In genomic region chr4:148417559-148417958, GRCm38 (mm10) we compare ENCODE assay signal across 19 mouse cellular contexts. TPM values are rescaled to one million over a fixed set of nuclear protein-coding genes. Genes with fewer than 3 reads are reported as not detected.
A peak's percentile ranks its signal among the peaks of the same experiment; 100 is the strongest.
DNase-seq lines count a peak whose midpoint lies in the region; ATAC-seq lines count a peak whose summit lies in the region.
"Had no signal": no experiment of that assay in that cellular context is flagged by ENCODE, and none has a peak within 500 bp of the region (broad histone marks: within the 10 kb centered on the region; RNA-seq: fewer than 3 reads in every experiment).

No protein-coding gene starts in this region.

- no peak overlapping the region for H3K9ac ChIP-seq in forebrain, embryonic 15.5 days (replicated peaks)
- no peak overlapping the region; the same call in 1 of the 2 replicates for H3K9ac ChIP-seq in liver, embryonic 12.5 days
- H3K9ac ChIP-seq in midbrain, embryonic 12.5 days (replicated peaks): peak overlapping the region; percentile 12; the same call in 1 of the 2 replicates
- no peak overlapping the region for H3K9ac ChIP-seq in neural tube, embryonic 15.5 days (replicated peaks)
- H3K9ac ChIP-seq: heart, embryonic 13.5 days; lung, embryonic 15.5 days had no signal

- no peaks in the 10 kb centered on the region for H3K36me3 ChIP-seq in forebrain, embryonic 10.5 days (replicated peaks)
- no peaks in the 10 kb centered on the region for H3K36me3 ChIP-seq in forebrain, embryonic 15.5 days
- H3K36me3 ChIP-seq in liver, embryonic 12.5 days: no peaks in the 10 kb centered on the region
- H3K36me3 ChIP-seq in midbrain, embryonic 12.5 days: no peaks in the 10 kb centered on the region
- H3K36me3 ChIP-seq in neural tube, embryonic 15.5 days: no peaks in the 10 kb centered on the region
- H3K36me3 ChIP-seq: G1E; heart, embryonic 13.5 days; lung, embryonic 15.5 days had no signal

- H3K27ac ChIP-seq in forebrain, embryonic 10.5 days: peak overlapping the region; percentile 45; the same call in 1 of the 2 replicates
- H3K27ac ChIP-seq in forebrain, embryonic 15.5 days (replicated peaks): no peak overlapping the region
- H3K27ac ChIP-seq in liver, embryonic 12.5 days: peak overlapping the region; percentile 73
- peak overlapping the region; percentile 58 for H3K27ac ChIP-seq in midbrain, embryonic 12.5 days (replicated peaks)
- peak overlapping the region; percentile 75 for H3K27ac ChIP-seq in neural tube, embryonic 15.5 days (replicated peaks)
- H3K27ac ChIP-seq: gastrocnemius, adult 2 months; heart, embryonic 13.5 days; left cerebral cortex, adult 2 months; lung, embryonic 15.5 days had no signal

- no peak overlapping the region for H3K4me3 ChIP-seq in forebrain, embryonic 10.5 days
- no peak overlapping the region for H3K4me3 ChIP-seq in forebrain, embryonic 15.5 days
- no peak overlapping the region for H3K4me3 ChIP-seq in liver, embryonic 12.5 days
- no peak overlapping the region for H3K4me3 ChIP-seq in midbrain, embryonic 12.5 days
- H3K4me3 ChIP-seq in neural tube, embryonic 15.5 days (replicated peaks): no peak overlapping the region
- H3K4me3 ChIP-seq: gastrocnemius, adult 2 months; heart, embryonic 13.5 days; left cerebral cortex, adult 2 months; lung, embryonic 15.5 days had no signal

- peaks cover 45% of the 10 kb centered on the region for H3K4me1 ChIP-seq in forebrain, embryonic 10.5 days
- H3K4me1 ChIP-seq in forebrain, embryonic 15.5 days: peaks cover 17% of the 10 kb centered on the region
- peaks cover 30% of the 10 kb centered on the region for H3K4me1 ChIP-seq in liver, embryonic 12.5 days
- H3K4me1 ChIP-seq in midbrain, embryonic 12.5 days: peaks cover 21% of the 10 kb centered on the region
- H3K4me1 ChIP-seq in neural tube, embryonic 15.5 days: peaks cover 38% of the 10 kb centered on the region
- H3K4me1 ChIP-seq: lung, embryonic 15.5 days had no signal

- 53% methylated on average over 6 of the region's 6 CpGs for WGBS in forebrain, embryonic 10.5 days
- 40% methylated on average over 6 of the region's 6 CpGs for WGBS in forebrain, embryonic 15.5 days
- 51% methylated on average over 6 of the region's 6 CpGs for WGBS in liver, embryonic 12.5 days (ENCODE audit: insufficient replicate concordance)
- 31% methylated on average over 6 of the region's 6 CpGs for WGBS in midbrain, embryonic 12.5 days
- WGBS in neural tube, embryonic 15.5 days: 21% methylated on average over 6 of the region's 6 CpGs

- no peak for ATAC-seq in forebrain, embryonic 15.5 days (replicated peaks)
- ATAC-seq in liver, embryonic 12.5 days: peak; percentile 31
- ATAC-seq in midbrain, embryonic 12.5 days (ENCODE audit: low FRiP score, low read depth): no peak
- peak; percentile 40 for ATAC-seq in neural tube, embryonic 15.5 days (ENCODE audit: low FRiP score)
- ATAC-seq: CD4-positive, CD25-positive, alpha-beta regulatory T cell, adult 4 months; intestine, postnatal 0 days had no signal

- no peak for DNase-seq in forebrain, embryonic 10.5 days (ENCODE audit: extremely low spot score, low spot score)
- no peak for DNase-seq in liver
- no peak for DNase-seq in lung, adult 18-20 months
- DNase-seq in thymus, postnatal 10 days (ENCODE audit: low spot score in 2 of 2): no peak
- DNase-seq: gastrocnemius, adult 2 months; heart, adult 11 months; heart, postnatal 36 days; right cerebral cortex, postnatal 25 days; thymus, postnatal 4 days had no signal

- no peaks in the 10 kb centered on the region for H3K9me3 ChIP-seq in forebrain, embryonic 10.5 days
- no peaks in the 10 kb centered on the region for H3K9me3 ChIP-seq in forebrain, embryonic 15.5 days
- H3K9me3 ChIP-seq in liver, embryonic 12.5 days (replicated peaks): no peaks in the 10 kb centered on the region
- no peaks in the 10 kb centered on the region for H3K9me3 ChIP-seq in midbrain, embryonic 12.5 days
- H3K9me3 ChIP-seq in neural tube, embryonic 15.5 days (replicated peaks): no peaks in the 10 kb centered on the region
- H3K9me3 ChIP-seq: G1E; heart, embryonic 13.5 days; lung, embryonic 15.5 days had no signal

- peaks cover 39% of the 10 kb centered on the region for H3K27me3 ChIP-seq in forebrain, embryonic 10.5 days (ENCODE audit: poor library complexity, severe bottlenecking)
- 0 out of 2 replicates have a peak, but pooled peaks cover 3% of the 10 kb centered on the region for H3K27me3 ChIP-seq in forebrain, embryonic 15.5 days
- H3K27me3 ChIP-seq in liver, embryonic 12.5 days (replicated peaks): peaks cover 53% of the 10 kb centered on the region
- H3K27me3 ChIP-seq in midbrain, embryonic 12.5 days: peaks cover 39% of the 10 kb centered on the region
- peaks cover 12% of the 10 kb centered on the region; the same call in 1 of the 2 replicates for H3K27me3 ChIP-seq in neural tube, embryonic 15.5 days (replicated peaks)

- H3K4me2 ChIP-seq in forebrain, embryonic 15.5 days (replicated peaks): no peak overlapping the region
- peak overlapping the region; percentile 55 for H3K4me2 ChIP-seq in liver, embryonic 12.5 days
- H3K4me2 ChIP-seq in midbrain, embryonic 12.5 days (replicated peaks): no peak overlapping the region
- H3K4me2 ChIP-seq in neural tube, embryonic 15.5 days: no peak overlapping the region
- H3K4me2 ChIP-seq: heart, embryonic 13.5 days; lung, embryonic 15.5 days had no signal

RNA-seq across cellular contexts. Expression of gene Ubiad1, which starts 27.0 kb away (rescaled TPM):
- polyA plus RNA-seq in forebrain, embryonic 10.5 days (2016; fragmentation: Nextera tagmentation; extraction: Ambion mirVana): 27.1 and 27.3 TPM in 2 replicates
- polyA plus RNA-seq in forebrain, embryonic 15.5 days (2015; fragmentation: Nextera tagmentation; extraction: Ambion mirVana): 18.4 and 19.0 TPM in 2 replicates
- 18.3 and 18.4 TPM in 2 replicates for polyA plus RNA-seq in liver, embryonic 12.5 days (2016; fragmentation: Nextera tagmentation; extraction: Ambion mirVana)
- 20.5 and 21.1 TPM in 2 replicates for polyA plus RNA-seq in midbrain, embryonic 12.5 days (2016; fragmentation: Nextera tagmentation; extraction: Ambion mirVana)
- 17.7 and 19.7 TPM in 2 replicates for polyA plus RNA-seq in neural tube, embryonic 15.5 days (2015; fragmentation: Nextera tagmentation; extraction: Ambion mirVana)

RNA-seq across cellular contexts. Expression of gene Mtor, which starts 30.9 kb away (rescaled TPM):
- 23.3 and 27.0 TPM in 2 replicates for polyA plus RNA-seq in forebrain, embryonic 10.5 days (2016; fragmentation: Nextera tagmentation; extraction: Ambion mirVana)
- 22.6 and 25.1 TPM in 2 replicates for polyA plus RNA-seq in forebrain, embryonic 15.5 days (2015; fragmentation: Nextera tagmentation; extraction: Ambion mirVana)
- 13.1 and 13.5 TPM in 2 replicates for polyA plus RNA-seq in liver, embryonic 12.5 days (2016; fragmentation: Nextera tagmentation; extraction: Ambion mirVana)
- polyA plus RNA-seq in midbrain, embryonic 12.5 days (2016; fragmentation: Nextera tagmentation; extraction: Ambion mirVana): 33.3 and 35.4 TPM in 2 replicates
- polyA plus RNA-seq in neural tube, embryonic 15.5 days (2015; fragmentation: Nextera tagmentation; extraction: Ambion mirVana): 17.7 and 21.4 TPM in 2 replicates

Comparison
In these comparisons a context has a peak if more than half of its experiments do, and no peak if none do; other contexts are left out.
1. ATAC-seq: peak in liver, embryonic 12.5 days (single experiment) and neural tube, embryonic 15.5 days (single experiment); none in forebrain, embryonic 15.5 days (single experiment) and midbrain, embryonic 12.5 days (single experiment).